8 mouse cellular contexts compared by ENCODE assay signal in the genomic region with DNA sequence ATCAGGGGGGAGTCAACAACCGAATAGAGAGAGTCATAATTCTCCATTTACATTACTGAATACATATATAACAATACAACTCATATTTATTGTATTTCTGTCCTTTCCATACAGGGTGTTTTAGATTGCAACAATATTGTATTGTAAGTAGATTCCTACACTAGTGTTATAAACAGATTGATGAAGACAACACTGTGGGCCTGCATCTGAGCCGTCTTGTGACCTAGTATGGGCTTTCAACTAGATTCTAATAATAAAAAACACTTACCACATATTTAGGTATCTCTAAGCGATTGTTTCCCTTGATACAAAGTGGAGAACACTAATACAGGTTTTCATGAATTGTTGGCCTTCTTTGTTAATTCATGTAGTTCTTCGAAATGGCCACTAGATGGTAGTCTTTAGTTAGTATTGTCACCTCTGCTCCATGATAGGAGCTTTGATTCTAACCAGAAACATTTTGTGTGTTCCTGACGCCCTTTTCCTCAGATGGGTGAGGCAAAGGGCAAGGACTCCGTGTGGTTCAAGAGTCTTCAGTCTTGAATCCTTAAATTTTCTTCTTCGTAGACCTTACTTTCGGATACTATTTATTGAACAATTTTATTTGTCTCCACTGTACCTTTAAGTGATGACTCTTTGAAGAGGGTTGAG.
DNase-seq lines count a peak whose midpoint lies in the region; ATAC-seq and TF ChIP-seq lines count a peak whose summit lies in the region.

No protein-coding gene starts in this region.

- no peak overlapping the region for H3K9ac ChIP-seq in ES-E14 (ENCODE audit: insufficient read depth, low read depth, low read length, poor library complexity, severe bottlenecking)
- H3K9ac ChIP-seq in liver, embryonic 15.5 days, result no peak overlapping the region
- H3K9ac ChIP-seq in neural tube, embryonic 13.5 days, result no peak overlapping the region

- peak overlapping the region; percentile 59 for H3K4me2 ChIP-seq in liver, embryonic 15.5 days
- H3K4me2 ChIP-seq in neural tube, embryonic 13.5 days, result no peak overlapping the region; the same call in 1 of the 2 replicates

- in situ Hi-C loops in ES-E14 (cut with MboI; ENCODE audit: low sequenced_read_pairs in 2 of 2, unreplicated experiment in 2 of 2), result loop anchor here in 1 of 2 experiments (25.0 kb wide), 2 partner anchors 308 to 533 kb away; no protein-coding TSS in a partner anchor

- intact Hi-C loops in heart, postnatal 14 days (cut with DNase I), result loop anchor here (1.0 to 2.0 kb wide), 4 partner anchors 114 to 380 kb away; no protein-coding TSS in a partner anchor

- H3K4me1 ChIP-seq in ES-E14 (ENCODE audit: control insufficient read depth in 2 of 2, insufficient read depth in 2 of 2, low read length in 2 of 2, poor library complexity in 1 of 2), result peaks cover 5% of the 10 kb centered on the region in 2 experiments
- peaks cover 25% of the 10 kb centered on the region for H3K4me1 ChIP-seq in liver, embryonic 15.5 days (replicated peaks)
- peaks cover 17% of the 10 kb centered on the region for H3K4me1 ChIP-seq in neural tube, embryonic 13.5 days (replicated peaks)

- no peak for ATAC-seq in liver, embryonic 15.5 days (ENCODE audit: insufficient read depth)
- peak; percentile 65 for ATAC-seq in neural tube, embryonic 13.5 days (ENCODE audit: low read depth)

- H3K4me3 ChIP-seq in ES-E14 (ENCODE audit: insufficient read depth in 1 of 2, low read depth in 1 of 2, low read length in 2 of 2, poor library complexity in 1 of 2, severe bottlenecking in 1 of 2), result no peak overlapping the region
- peak overlapping the region; percentile 14 for H3K4me3 ChIP-seq in liver, embryonic 15.5 days (replicated peaks)
- H3K4me3 ChIP-seq in neural tube, embryonic 13.5 days, result no peak overlapping the region

- DNase-seq in gastrocnemius, adult 18-20 months (ENCODE audit: low spot score), result peak; percentile 43
- DNase-seq in gastrocnemius, postnatal 25 days, result no peak
- no peak for DNase-seq in ES-E14 (ENCODE audit: low read depth, low spot score)
- peak; percentile 34 for DNase-seq in embryo, embryonic 11.5 days (ENCODE audit: low read depth, low spot score)
- DNase-seq in heart, postnatal 14 days, result peak; percentile 13 to 29
- no peak for DNase-seq in left cerebral cortex, adult 9 months (ENCODE audit: low spot score in 2 of 2)

- 14% methylated on average over 8 of the region's 8 CpGs for WGBS in liver, embryonic 15.5 days (ENCODE audit: insufficient replicate concordance)
- 29% methylated on average over 8 of the region's 8 CpGs for WGBS in neural tube, embryonic 13.5 days

- no peaks in the 10 kb centered on the region for H3K27me3 ChIP-seq in liver, embryonic 15.5 days
- no peaks in the 10 kb centered on the region for H3K27me3 ChIP-seq in neural tube, embryonic 13.5 days

- no peaks in the 10 kb centered on the region for H3K36me3 ChIP-seq in ES-E14 (ENCODE audit: control insufficient read depth, insufficient read depth, low read length, poor library complexity, severe bottlenecking)
- no peaks in the 10 kb centered on the region for H3K36me3 ChIP-seq in liver, embryonic 15.5 days (replicated peaks)
- H3K36me3 ChIP-seq in neural tube, embryonic 13.5 days, result no peaks in the 10 kb centered on the region

- no peak overlapping the region for H3K27ac ChIP-seq in ES-E14 (ENCODE audit: insufficient read depth, low read depth, low read length, poor library complexity, severe bottlenecking)
- no peak overlapping the region for H3K27ac ChIP-seq in liver, embryonic 15.5 days (replicated peaks)
- no peak overlapping the region for H3K27ac ChIP-seq in neural tube, embryonic 13.5 days (replicated peaks)

- H3K9me3 ChIP-seq in ES-E14 (ENCODE audit: control insufficient read depth, insufficient read depth, low read depth, low read length), result no peaks in the 10 kb centered on the region
- H3K9me3 ChIP-seq in liver, embryonic 15.5 days (replicated peaks), result no peaks in the 10 kb centered on the region
- no peaks in the 10 kb centered on the region for H3K9me3 ChIP-seq in neural tube, embryonic 13.5 days

TF ChIP-seq in ES-E14, 5 proteins besides CTCF, POLR2A, EP300 and RAD21:
- peak; percentile 93 for TF ChIP-seq ZC3H11A (IDR thresholded peaks at IDR 0.05; ENCODE audit: borderline replicate concordance, low read depth, low read length)
- no peak for TF ChIP-seq ZNF384 (IDR thresholded peaks at IDR 0.05; ENCODE audit: low read depth, low read length)

Comparison
In these comparisons a context has a peak if more than half of its experiments do, and no peak if none do; other contexts are left out.
1. DNase-seq: peak in gastrocnemius, adult 18-20 months (single experiment), embryo, embryonic 11.5 days (single experiment) and heart, postnatal 14 days (2 of 2); none in gastrocnemius, postnatal 25 days (single experiment), ES-E14 (single experiment) and left cerebral cortex, adult 9 months (0 of 2).